27 mouse cellular contexts compared by ENCODE assay signal in the genomic region with DNA sequence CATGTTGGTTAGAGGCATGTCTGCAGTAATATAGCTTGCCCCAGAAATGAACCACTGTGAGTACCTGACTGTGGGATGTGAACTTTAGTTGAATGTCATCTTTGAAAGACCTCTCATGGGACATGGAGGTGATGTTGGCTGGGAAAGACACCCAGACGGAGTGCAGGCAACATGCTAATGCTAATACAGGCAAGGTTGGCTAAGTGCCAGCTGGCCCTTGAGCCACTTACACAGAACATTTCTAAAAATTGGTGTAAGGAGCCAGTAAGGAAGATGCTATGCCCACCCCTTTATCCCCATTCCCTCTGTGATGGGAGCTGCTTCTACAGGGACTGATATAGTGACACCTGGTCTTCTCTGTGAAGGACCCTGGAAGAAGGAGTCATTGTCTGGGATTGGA.
DNase-seq lines count a peak whose midpoint lies in the region; ATAC-seq and TF ChIP-seq lines count a peak whose summit lies in the region.
"Had no signal": no experiment of that assay in that cellular context is flagged by ENCODE, and none has a peak within 500 bp of the region (broad histone marks: within the 10 kb centered on the region; RNA-seq: fewer than 3 reads in every experiment).

No protein-coding gene starts in this region.

- no peaks in the 10 kb centered on the region for H3K36me3 ChIP-seq in forebrain, embryonic 16.5 days (ENCODE audit: control insufficient read depth, insufficient read depth)
- no peaks in the 10 kb centered on the region for H3K36me3 ChIP-seq in forebrain, postnatal 0 days (ENCODE audit: insufficient read depth)
- H3K36me3 ChIP-seq: embryonic facial prominence, embryonic 13.5 days; heart, embryonic 10.5 days; heart, embryonic 15.5 days; hindbrain, embryonic 12.5 days; limb, embryonic 12.5 days; liver, embryonic 15.5 days; lung, embryonic 15.5 days; midbrain, embryonic 13.5 days; neural tube, embryonic 15.5 days had no signal

- H3K4me3 ChIP-seq in forebrain, embryonic 16.5 days (replicated peaks; ENCODE audit: low read length): no peak overlapping the region
- no peak overlapping the region for H3K4me3 ChIP-seq in forebrain, postnatal 0 days (ENCODE audit: low read depth, low read length)
- H3K4me3 ChIP-seq: embryonic facial prominence, embryonic 13.5 days; heart, embryonic 10.5 days; heart, embryonic 15.5 days; hindbrain, embryonic 12.5 days; limb, embryonic 12.5 days; liver, embryonic 15.5 days; lung, embryonic 15.5 days; midbrain, embryonic 13.5 days; neural tube, embryonic 15.5 days had no signal

- 22% methylated on average over 1 of the region's 1 CpGs for WGBS in forebrain, embryonic 16.5 days
- WGBS in forebrain, postnatal 0 days: 31% methylated on average over 1 of the region's 1 CpGs

- peak; percentile 1 for DNase-seq in adrenal gland, postnatal 25 days
- no peak for DNase-seq in adrenal gland, postnatal 10 days
- DNase-seq in forebrain, postnatal 0 days: no peak
- peak; percentile 59 for DNase-seq in left cerebral cortex, postnatal 4 days
- DNase-seq in left cerebral cortex, adult 18-20 months (ENCODE audit: low spot score in 2 of 2): no peak
- DNase-seq in NIH3T3 (ENCODE audit: low read depth): peak; percentile 8
- no peak for DNase-seq in heart, adult 9 months (ENCODE audit: low spot score in 2 of 2)
- DNase-seq: adrenal gland, adult 8-10 months; cerebellum, adult 18-20 months; gastrocnemius, postnatal 14 days; layer of hippocampus, adult 9-11 months; retina, postnatal 1 day; right cerebral cortex, postnatal 14 days; thymus, adult 18-20 months; thymus, postnatal 25 days had no signal

- no peak for TF ChIP-seq CTCF in forebrain, postnatal 0 days (IDR thresholded peaks at IDR 0.05; ENCODE audit: low read depth)

- ATAC-seq in forebrain, embryonic 16.5 days: 0 out of 2 replicates have a peak, but pooled peaks have one; percentile 38
- no peak for ATAC-seq in forebrain, postnatal 0 days
- ATAC-seq: intestine, embryonic 16.5 days; midbrain, embryonic 13.5 days had no signal

- no peak overlapping the region for H3K9ac ChIP-seq in forebrain, embryonic 16.5 days (replicated peaks; ENCODE audit: low read depth, low read length)
- H3K9ac ChIP-seq in forebrain, postnatal 0 days: no peak overlapping the region
- H3K9ac ChIP-seq: embryonic facial prominence, embryonic 13.5 days; heart, embryonic 15.5 days; hindbrain, embryonic 12.5 days; limb, embryonic 12.5 days; liver, embryonic 15.5 days; lung, embryonic 15.5 days; midbrain, embryonic 13.5 days; neural tube, embryonic 15.5 days had no signal

- intact Hi-C loops in left cerebral cortex, postnatal 4 days (cut with DNase I): no loop called here

- H3K27ac ChIP-seq in forebrain, embryonic 16.5 days (ENCODE audit: low read length): no peak overlapping the region
- H3K27ac ChIP-seq in forebrain, postnatal 0 days (ENCODE audit: low read depth, low read length): no peak overlapping the region
- H3K27ac ChIP-seq: embryonic facial prominence, embryonic 13.5 days; heart, embryonic 10.5 days; heart, embryonic 15.5 days; hindbrain, embryonic 12.5 days; limb, embryonic 12.5 days; liver, embryonic 15.5 days; lung, embryonic 15.5 days; midbrain, embryonic 13.5 days; neural tube, embryonic 15.5 days had no signal

- no peaks in the 10 kb centered on the region for H3K4me1 ChIP-seq in forebrain, embryonic 16.5 days (replicated peaks; ENCODE audit: control insufficient read depth, insufficient read depth, low read length)
- no peaks in the 10 kb centered on the region for H3K4me1 ChIP-seq in forebrain, postnatal 0 days (ENCODE audit: insufficient read depth)
- H3K4me1 ChIP-seq: embryonic facial prominence, embryonic 13.5 days; heart, embryonic 10.5 days; heart, embryonic 15.5 days; hindbrain, embryonic 12.5 days; limb, embryonic 12.5 days; liver, embryonic 15.5 days; lung, embryonic 15.5 days; midbrain, embryonic 13.5 days; neural tube, embryonic 15.5 days had no signal

- no peak overlapping the region for H3K4me2 ChIP-seq in forebrain, embryonic 16.5 days (ENCODE audit: low read length)
- no peak overlapping the region for H3K4me2 ChIP-seq in forebrain, postnatal 0 days (ENCODE audit: low read depth)
- H3K4me2 ChIP-seq: embryonic facial prominence, embryonic 13.5 days; heart, embryonic 15.5 days; hindbrain, embryonic 12.5 days; limb, embryonic 12.5 days; liver, embryonic 15.5 days; lung, embryonic 15.5 days; midbrain, embryonic 13.5 days; neural tube, embryonic 15.5 days had no signal

- no peaks in the 10 kb centered on the region for H3K9me3 ChIP-seq in forebrain, embryonic 16.5 days (ENCODE audit: control insufficient read depth, low read length)
- H3K9me3 ChIP-seq in forebrain, postnatal 0 days (ENCODE audit: low read length): no peaks in the 10 kb centered on the region
- H3K9me3 ChIP-seq: embryonic facial prominence, embryonic 13.5 days; heart, embryonic 10.5 days; heart, embryonic 15.5 days; hindbrain, embryonic 12.5 days; limb, embryonic 12.5 days; liver, embryonic 15.5 days; lung, embryonic 15.5 days; midbrain, embryonic 13.5 days; neural tube, embryonic 15.5 days had no signal

- H3K27me3 ChIP-seq in forebrain, embryonic 16.5 days (replicated peaks; ENCODE audit: control insufficient read depth, insufficient read depth, low read length): no peaks in the 10 kb centered on the region
- no peaks in the 10 kb centered on the region for H3K27me3 ChIP-seq in forebrain, postnatal 0 days (ENCODE audit: insufficient read depth, low read length)
- H3K27me3 ChIP-seq: CH12.LX; embryonic facial prominence, embryonic 13.5 days; heart, embryonic 15.5 days; hindbrain, embryonic 12.5 days; limb, embryonic 12.5 days; liver, embryonic 15.5 days; lung, embryonic 15.5 days; midbrain, embryonic 13.5 days; neural tube, embryonic 15.5 days had no signal

Comparison
In these comparisons a context has a peak if more than half of its experiments do, and no peak if none do; other contexts are left out.
1. DNase-seq: peak in adrenal gland, postnatal 25 days (single experiment), left cerebral cortex, postnatal 4 days (single experiment) and NIH3T3 (single experiment); none in adrenal gland, postnatal 10 days (single experiment), forebrain, postnatal 0 days (single experiment), left cerebral cortex, adult 18-20 months (0 of 2) and heart, adult 9 months (0 of 2).